ENCODE assay signal across 8 mouse cellular contexts in genomic region chr15:9070353-9070752, GRCm38 (mm10). TPM values are rescaled to one million over a fixed set of nuclear protein-coding genes. Genes with fewer than 3 reads are reported as not detected.
DNase-seq lines count a peak whose midpoint lies in the region; ATAC-seq and TF ChIP-seq lines count a peak whose summit lies in the region.

No protein-coding gene starts in this region.

- peak overlapping the region; percentile 83 for H3K9ac ChIP-seq in liver, adult 2 months (ENCODE audit: low read depth, low read length)
- peak overlapping the region; percentile 78 for H3K9ac ChIP-seq in embryonic facial prominence, embryonic 13.5 days
- peak overlapping the region; percentile 70 for H3K9ac ChIP-seq in intestine, embryonic 16.5 days (ENCODE audit: low read depth, low read length)

- no peaks in the 10 kb centered on the region; the same call in 1 of the 2 replicates for H3K36me3 ChIP-seq in liver, adult 2 months (ENCODE audit: control insufficient read depth, insufficient read depth, low read length)
- H3K36me3 ChIP-seq in embryonic facial prominence, embryonic 13.5 days, result no peaks in the 10 kb centered on the region
- H3K36me3 ChIP-seq in intestine, embryonic 16.5 days (ENCODE audit: control insufficient read depth, insufficient read depth, low read length), result no peaks in the 10 kb centered on the region

- TF ChIP-seq POLR2A in liver, adult 2 months (IDR thresholded peaks at IDR 0.05; ENCODE audit: extremely low read depth, insufficient read depth, low read length), result 0 out of 2 replicates have a peak, but pooled peaks have one; percentile 28

- H3K4me2 ChIP-seq in embryonic facial prominence, embryonic 13.5 days, result peak overlapping the region; percentile 65
- peak overlapping the region; percentile 84 for H3K4me2 ChIP-seq in intestine, embryonic 16.5 days (ENCODE audit: low read depth, low read length)

- 0 out of 2 replicates have a peak, but pooled peaks have one; percentile 3 for ATAC-seq in embryonic facial prominence, embryonic 13.5 days (ENCODE audit: insufficient number of reproducible peaks, insufficient read depth, low FRiP score, low TSS enrichment, low read depth)
- peak; percentile 12 for ATAC-seq in intestine, embryonic 16.5 days

- WGBS in liver, adult 2 months, result under 1% methylated on average over 3 of the region's 3 CpGs
- 3% methylated on average over 3 of the region's 3 CpGs for WGBS in embryonic facial prominence, embryonic 13.5 days
- WGBS in intestine, embryonic 16.5 days, result 4% methylated on average over 3 of the region's 3 CpGs

- peak overlapping the region; percentile 41 for H3K4me3 ChIP-seq in liver, adult 2 months (ENCODE audit: insufficient read depth, low read depth, low read length)
- H3K4me3 ChIP-seq in embryonic facial prominence, embryonic 13.5 days, result peak overlapping the region; percentile 93
- peak overlapping the region; percentile 94 for H3K4me3 ChIP-seq in intestine, embryonic 16.5 days (ENCODE audit: low read length)

- H3K27me3 ChIP-seq in liver, adult 2 months (ENCODE audit: control insufficient read depth, insufficient read depth, low read length), result no peaks in the 10 kb centered on the region
- H3K27me3 ChIP-seq in embryonic facial prominence, embryonic 13.5 days, result no peaks in the 10 kb centered on the region
- no peaks in the 10 kb centered on the region for H3K27me3 ChIP-seq in intestine, embryonic 16.5 days (replicated peaks; ENCODE audit: control insufficient read depth, insufficient read depth, low read length)

- no peaks in the 10 kb centered on the region for H3K9me3 ChIP-seq in embryonic facial prominence, embryonic 13.5 days
- no peaks in the 10 kb centered on the region for H3K9me3 ChIP-seq in intestine, embryonic 16.5 days (ENCODE audit: control insufficient read depth, low read length)

- peaks cover 15% of the 10 kb centered on the region; the same call in 1 of the 2 replicates for H3K79me2 ChIP-seq in liver, adult 2 months (ENCODE audit: control insufficient read depth, insufficient read depth, low read length)

- intact Hi-C loops in left cerebral cortex, postnatal 4 days (cut with DNase I), result no loop called here

- peaks cover 17% of the 10 kb centered on the region for H3K4me1 ChIP-seq in liver, adult 2 months (ENCODE audit: control insufficient read depth, insufficient read depth, low read length)
- H3K4me1 ChIP-seq in embryonic facial prominence, embryonic 13.5 days, result peaks cover 32% of the 10 kb centered on the region
- peaks cover 17% of the 10 kb centered on the region for H3K4me1 ChIP-seq in intestine, embryonic 16.5 days (ENCODE audit: control insufficient read depth, insufficient read depth, low read length)

- DNase-seq in liver, adult 2 months (ENCODE audit: extremely low read depth, low read depth, low spot score), result peak; percentile 98
- DNase-seq in liver, result no peak
- DNase-seq in naive thymus-derived CD4-positive, alpha-beta T cell, adult 2 months (ENCODE audit: low read depth), result peak; percentile 26
- no peak for DNase-seq in retina, postnatal 1 day
- DNase-seq in adrenal gland, postnatal 4 days (ENCODE audit: low spot score in 2 of 2), result no peak
- no peak for DNase-seq in left cerebral cortex, postnatal 4 days

- peak overlapping the region; percentile 100 for H3K27ac ChIP-seq in liver, adult 2 months (replicated peaks; ENCODE audit: insufficient read depth, low read depth, low read length)
- H3K27ac ChIP-seq in embryonic facial prominence, embryonic 13.5 days, result peak overlapping the region; percentile 93
- H3K27ac ChIP-seq in intestine, embryonic 16.5 days (ENCODE audit: low read length), result peak overlapping the region; percentile 92

- no peak for TF ChIP-seq CTCF in liver, adult 2 months (IDR thresholded peaks at IDR 0.05; ENCODE audit: low read depth, low read length)

RNA-seq across cellular contexts. Expression of gene Nadk2, which starts 0.7 kb away (rescaled TPM):
- 162 and 163 TPM in 2 replicates for total RNA-seq in liver, adult 2 months (2014; rRNA removed)
- polyA plus RNA-seq in liver, adult 2 months (2012; rRNA removed), result 71.8 and 91.9 TPM in 2 replicates
- 25.0 and 31.1 TPM in 2 replicates for polyA plus RNA-seq in embryonic facial prominence, embryonic 13.5 days (2015; fragmentation: Nextera tagmentation; extraction: Ambion mirVana)
- polyA plus RNA-seq in intestine, embryonic 16.5 days (2015; fragmentation: Nextera tagmentation; extraction: Ambion mirVana), result 19.7 and 44.7 TPM in 2 replicates
- 10 to 100 TPM; 90.3 to 90.6 TPM for total RNA-seq in adrenal gland, postnatal 4 days (2021)
- total RNA-seq in left cerebral cortex, postnatal 4 days (2021), result 10 to 100 TPM; 28.1 TPM

Comparison
In these comparisons a context has a peak if more than half of its experiments do, and no peak if none do; other contexts are left out.
1. DNase-seq: peak in liver, adult 2 months (single experiment) and naive thymus-derived CD4-positive, alpha-beta T cell, adult 2 months (single experiment); none in liver (single experiment), retina, postnatal 1 day (single experiment), adrenal gland, postnatal 4 days (0 of 2) and left cerebral cortex, postnatal 4 days (single experiment).
2. H3K4me3 ChIP-seq: peak in every context shown above with its lines; median percentile 94 in intestine, embryonic 16.5 days; 93 in embryonic facial prominence, embryonic 13.5 days; 41 in liver, adult 2 months.
3. Peak in every context shown above with its lines, with median percentiles within 50 percentile points of each other: H3K27ac ChIP-seq and H3K9ac ChIP-seq.